Mouse (Mus musculus): ENCODE data around the gene Pqlc3.
A peak's percentile ranks its signal among the peaks of the same experiment; 100 is the strongest.

- TF ChIP-seq CTCF (IDR thresholded peaks at IDR 0.05; ENCODE audit: insufficient read depth, low read length) (0 out of 2 replicates have a peak, but pooled peaks have one; percentile 8), POLR2A (IDR thresholded peaks at IDR 0.05; ENCODE audit: borderline replicate concordance, extremely low read depth, low read depth, low read length) (no peak)
Observed at GRCm38 (mm10) chr12:16958851-16959250, 41.4 kb downstream of the Pqlc3 start.

All from lung, adult 2 months (tissue).